Mouse (Mus musculus) embryonic fibroblast, embryonic 13.5 days (primary cell): ENCODE measurements around the gene Lypd4. TPM values are rescaled to one million over a fixed set of nuclear protein-coding genes. Genes with fewer than 3 reads are reported as not detected.

Experiments used
- H3K27ac ChIP-seq: 2 replicates; pipeline ENCODE4 v1.5.1; 2012; ENCODE audit warnings: low read length, control low read depth, inconsistent platforms; ENCODE audit not compliant: insufficient read depth
- H3K4me1 ChIP-seq: 2 replicates; pipeline ENCODE4 v1.6.1; 2011; ENCODE audit warnings: low read length; ENCODE audit not compliant: control insufficient read depth, insufficient read depth
- H3K4me3 ChIP-seq: 2 replicates; pipeline ENCODE4 v1.5.1; 2011; ENCODE audit warnings: mild to moderate bottlenecking, control low read depth, low read length; ENCODE audit not compliant: insufficient read depth
- CTCF ChIP-seq: IDR thresholded peaks from 2 replicates; pipeline ENCODE4 v1.5.1; 2011; ENCODE audit warnings: mild to moderate bottlenecking, control low read depth, low read length, moderate library complexity, borderline replicate concordance; ENCODE audit not compliant: insufficient read depth
- POLR2A ChIP-seq: IDR thresholded peaks from 2 replicates; pipeline ENCODE4 v1.6.1; 2011; ENCODE audit warnings: low read depth, mild to moderate bottlenecking, control low read depth, low read length, moderate library complexity
- polyA plus RNA-seq: library from polyadenylated mRNA; stranded (reverse); fragments of >200 nt; gene quantifications from 2 replicates; pipeline ENCODE4 v1.2.4, GENCODE M21; 2011; ENCODE audit warnings: low read depth; ENCODE audit not compliant: missing spikeins, insufficient read length

The Lypd4 gene
- polyA plus RNA-seq, 1 experiment: not detected

DNA sequence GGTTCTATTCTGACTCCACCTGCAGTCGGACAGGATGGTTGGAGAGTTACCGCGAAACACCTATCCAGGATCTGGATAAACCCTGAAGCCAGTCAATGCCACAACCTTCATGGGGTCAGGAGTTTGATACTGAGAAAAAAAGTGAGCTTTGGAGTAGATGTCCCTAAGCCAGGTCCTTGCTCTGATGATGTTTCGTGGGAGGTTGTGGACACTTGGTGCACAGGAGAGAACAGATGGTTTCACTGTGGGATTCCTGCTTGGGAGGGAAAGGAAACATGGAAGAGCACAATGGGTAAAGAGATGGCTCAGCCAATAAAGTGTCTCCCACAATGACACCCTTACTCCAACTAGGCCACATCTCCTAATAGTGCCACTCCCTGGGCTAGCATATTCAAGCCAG lies 42.6 kb downstream of the Lypd4 start:
- Histone ChIP-seq H3K4me3 (no peak overlapping the region), H3K4me1 (no peaks in the 10 kb centered on the region), H3K27ac (no peak overlapping the region)
- TF ChIP-seq CTCF (no peak), POLR2A (no peak)

DNA sequence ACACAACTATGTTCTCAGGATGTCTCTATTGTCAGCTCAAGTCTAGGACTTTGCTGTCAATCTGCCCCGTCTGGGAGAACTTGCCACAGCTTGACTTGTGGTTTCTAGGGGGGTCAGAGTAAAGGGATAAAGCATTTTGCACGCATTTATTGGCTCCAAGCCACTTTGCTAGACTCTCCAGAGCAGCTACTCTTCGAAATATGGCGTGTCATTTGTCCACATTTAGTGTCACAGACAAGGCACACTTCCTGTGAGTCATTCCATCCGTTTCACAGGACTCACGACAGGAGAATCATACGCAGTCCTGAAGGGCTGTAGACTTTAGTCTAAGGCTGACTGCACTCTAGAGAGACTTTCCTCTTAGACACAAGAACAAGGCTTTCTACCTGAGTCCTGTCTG lies 45.3 kb downstream of the Lypd4 start:
- Histone ChIP-seq H3K4me3 (no peak overlapping the region), H3K27ac (no peak overlapping the region), H3K4me1 (no peaks in the 10 kb centered on the region)
- TF ChIP-seq POLR2A (no peak), CTCF (no peak)

DNA sequence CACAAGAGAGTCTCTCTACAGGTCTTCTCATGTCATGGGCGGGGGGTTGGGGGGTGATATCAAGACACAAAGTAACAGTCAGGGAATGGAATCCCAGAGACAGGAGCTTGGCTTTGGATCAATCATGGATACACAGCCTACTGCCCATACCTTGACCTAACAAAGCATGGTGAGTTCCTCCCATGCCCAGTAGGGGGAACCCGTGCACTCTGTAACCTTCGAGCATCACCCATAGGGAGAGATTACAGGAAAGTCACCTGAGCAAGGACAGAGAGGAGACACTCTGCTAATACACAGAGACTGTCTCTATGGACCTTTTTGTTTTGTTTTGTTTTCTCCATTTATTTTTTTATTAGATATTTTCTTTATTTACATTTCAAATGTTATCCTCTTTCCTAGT lies 52.2 kb downstream of the Lypd4 start:
- no peak overlapping the region for H3K4me3 ChIP-seq
- no peak overlapping the region for H3K27ac ChIP-seq
- TF ChIP-seq POLR2A (no peak), CTCF (peak; percentile 85)
- no peaks in the 10 kb centered on the region for H3K4me1 ChIP-seq

Other genes starting within 250 kb of the Lypd4 start
- gene Lypd3, start 233.4 kb downstream of the Lypd4 start, polyA plus RNA-seq: not detected in 2 replicates
- not detected in 2 replicates for gene Tex101, start 193.3 kb downstream of the Lypd4 start, polyA plus RNA-seq
- gene BC049730, start 160.7 kb downstream of the Lypd4 start, polyA plus RNA-seq: not detected in 2 replicates
- not detected in 2 replicates for gene Gm4763, start 143.0 kb downstream of the Lypd4 start, polyA plus RNA-seq
- gene Cd177, start 109.6 kb downstream of the Lypd4 start, polyA plus RNA-seq: not detected in 2 replicates
- not detected in 2 replicates for gene Ceacam10, start 92.7 kb downstream of the Lypd4 start, polyA plus RNA-seq
- gene Gm9844, start 7.7 kb downstream of the Lypd4 start, polyA plus RNA-seq: 9.9 and 35.2 TPM in 2 replicates
- not detected in 2 replicates for gene Dmrtc2, start 116 bp upstream of the Lypd4 start, polyA plus RNA-seq
- gene Rps19, start 14.4 kb upstream of the Lypd4 start, polyA plus RNA-seq: 1,421 and 1,560 TPM in 2 replicates
- gene Cd79a, start 27.4 kb upstream of the Lypd4 start, polyA plus RNA-seq: not detected in 2 replicates
- gene Arhgef1, start 33.0 kb upstream of the Lypd4 start, polyA plus RNA-seq: 65.6 and 68.7 TPM in 2 replicates
- not detected in 2 replicates for gene Gm4881, start 74.6 kb upstream of the Lypd4 start, polyA plus RNA-seq
- 105 and 117 TPM in 2 replicates for gene Rabac1, start 102.8 kb upstream of the Lypd4 start, polyA plus RNA-seq
- gene Atp1a3, start 136.0 kb upstream of the Lypd4 start, polyA plus RNA-seq: 0.19 and 0.35 TPM in 2 replicates
- 31.6 and 45.3 TPM in 2 replicates for gene Grik5, start 202.4 kb upstream of the Lypd4 start, polyA plus RNA-seq
- 10.3 and 11.0 TPM in 2 replicates for gene Zfp574, start 202.6 kb upstream of the Lypd4 start, polyA plus RNA-seq